Mouse (Mus musculus) stomach, embryonic 14.5 days (tissue): ENCODE results near the gene Fam214a. TPM values are rescaled to one million over a fixed set of nuclear protein-coding genes. Genes with fewer than 3 reads are reported as not detected.

Source experiments
- ATAC-seq: fragments of 200-750 bp; cut with Nextera tagmentation; 2 replicates; pipeline ENCODE4 v1.8.0; 2017; ENCODE audit warnings: low read depth, moderate TSS enrichment; ENCODE audit not compliant: insufficient number of reproducible peaks, insufficient read depth, low FRiP score
- H3K27ac ChIP-seq: fragments of 300-500 bp; sonication (generic); 2 replicates; pipeline ENCODE4 v1.5.1; 2014; ENCODE audit warnings: mild to moderate bottlenecking, low read length, moderate library complexity, mixed read lengths
- H3K27me3 ChIP-seq: fragments of 300-500 bp; sonication (generic); 2 replicates; pipeline ENCODE4 v1.6.1; 2014; ENCODE audit warnings: low read length, control low read depth, mixed read lengths; ENCODE audit not compliant: control insufficient read depth, insufficient read depth
- H3K36me3 ChIP-seq: fragments of 300-500 bp; sonication (generic); 2 replicates; pipeline ENCODE4 v1.6.1; 2014; ENCODE audit warnings: mild to moderate bottlenecking, control low read depth, low read length, moderate library complexity, mixed read lengths; ENCODE audit not compliant: control insufficient read depth, insufficient read depth
- H3K4me1 ChIP-seq: fragments of 300-500 bp; sonication (generic); 2 replicates; pipeline ENCODE4 v1.6.1; 2014; ENCODE audit warnings: low read length, control low read depth, mixed read lengths; ENCODE audit not compliant: control insufficient read depth, insufficient read depth
- H3K4me2 ChIP-seq: fragments of 300-500 bp; sonication (generic); replicated peaks from 2 replicates; pipeline ENCODE4 v1.6.1; 2014; ENCODE audit warnings: low read depth, low read length, control low read depth
- H3K4me3 ChIP-seq: fragments of 300-500 bp; sonication (generic); 2 replicates; pipeline ENCODE4 v1.5.1; 2014; ENCODE audit warnings: low read depth, low read length, control low read depth
- H3K9ac ChIP-seq: fragments of 300-500 bp; sonication (generic); replicated peaks from 2 replicates; pipeline ENCODE4 v1.6.1; 2014; ENCODE audit warnings: low read depth, mild to moderate bottlenecking, control low read depth, low read length, moderate library complexity, mixed read lengths
- H3K9me3 ChIP-seq: fragments of 300-500 bp; sonication (generic); 2 replicates; pipeline ENCODE4 v1.6.1; 2016; ENCODE audit warnings: low read depth, low read length, control low read depth; ENCODE audit not compliant: control insufficient read depth
- WGBS: fragments of 180-500 bp; shearing (Covaris S2); extraction: QIAGEN DNeasy Blood & Tissue Kit; methylation state at CpG from one replicate; pipeline ENCODE4 v1.1.7; 2014; 5-methylcytosine and 5-hydroxymethylcytosine counted together
- polyA plus RNA-seq: library from polyadenylated mRNA; unstranded; fragments of >200 nt; fragmentation: Nextera tagmentation; extraction: Ambion mirVana; gene quantifications from 2 replicates; pipeline ENCODE4 v1.2.1, GENCODE M21; 2014

Gene Fam214a
- polyA plus RNA-seq, 1 experiment from 2014 or later, result 15.0 TPM

DNA sequence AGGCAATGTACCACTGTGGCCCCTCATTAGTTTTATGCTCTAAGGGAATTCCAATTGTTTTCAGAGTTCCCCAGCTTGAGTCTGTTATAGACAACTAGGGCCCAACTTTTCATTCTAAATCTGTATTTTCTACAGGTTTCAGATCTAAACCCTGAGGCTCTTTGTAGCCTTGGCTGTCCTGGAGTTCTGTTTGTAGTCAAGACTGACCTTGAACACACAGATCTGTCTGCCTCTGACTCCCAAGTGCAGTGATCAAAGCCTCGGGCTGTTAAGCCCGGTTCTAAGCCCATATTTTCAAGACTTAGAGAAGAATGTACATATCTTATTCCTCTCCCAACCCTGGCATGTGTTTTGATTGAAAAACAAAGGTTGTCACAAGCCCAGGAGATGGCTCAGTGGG, 1.7 kb downstream of the Fam214a start:
- H3K4me2 ChIP-seq, result no peak overlapping the region
- WGBS, result 81% methylated on average over 2 of the region's 2 CpGs

DNA sequence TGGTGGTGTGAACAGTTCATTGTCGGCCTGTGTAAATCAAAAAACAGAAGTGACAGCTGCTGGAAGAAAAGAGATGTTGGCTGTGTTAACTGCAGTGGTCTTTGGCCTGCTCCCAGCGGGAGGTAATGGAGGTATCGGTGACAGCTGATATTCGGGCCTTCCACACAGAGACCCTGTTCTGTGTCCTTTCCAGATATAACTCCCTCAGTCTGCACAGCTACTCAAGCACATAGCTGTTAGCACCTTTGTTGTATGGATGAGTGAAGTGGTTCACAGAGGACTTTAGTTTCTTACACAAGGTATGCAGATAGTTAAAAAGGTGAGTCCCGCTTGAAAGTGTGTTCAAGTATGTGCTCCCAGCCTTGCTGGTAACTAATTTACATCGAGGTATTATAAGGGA, 7.9 kb downstream of the Fam214a start:
- Histone ChIP-seq H3K4me1 (no peaks in the 10 kb centered on the region), H3K27me3 (no peaks in the 10 kb centered on the region), H3K9me3 (no peaks in the 10 kb centered on the region), H3K4me2 (no peak overlapping the region), H3K9ac (no peak overlapping the region), H3K27ac (no peak overlapping the region), H3K36me3 (no peaks in the 10 kb centered on the region; the same call in 1 of the 2 replicates), H3K4me3 (no peak overlapping the region)
- 76% methylated on average over 6 of the region's 6 CpGs for WGBS
- ATAC-seq, result no peak

More for the DNA sequence above, 1.7 kb downstream of the Fam214a start:
- no peaks in the 10 kb centered on the region for H3K27me3 ChIP-seq
- H3K4me1 ChIP-seq, result peaks cover 10% of the 10 kb centered on the region; the same call in 1 of the 2 replicates
- no peak overlapping the region for H3K9ac ChIP-seq
- ATAC-seq, result no peak
- H3K9me3 ChIP-seq, result no peaks in the 10 kb centered on the region
- no peak overlapping the region for H3K27ac ChIP-seq
- H3K4me3 ChIP-seq, result no peak overlapping the region
- H3K36me3 ChIP-seq, result no peaks in the 10 kb centered on the region; the same call in 1 of the 2 replicates

DNA sequence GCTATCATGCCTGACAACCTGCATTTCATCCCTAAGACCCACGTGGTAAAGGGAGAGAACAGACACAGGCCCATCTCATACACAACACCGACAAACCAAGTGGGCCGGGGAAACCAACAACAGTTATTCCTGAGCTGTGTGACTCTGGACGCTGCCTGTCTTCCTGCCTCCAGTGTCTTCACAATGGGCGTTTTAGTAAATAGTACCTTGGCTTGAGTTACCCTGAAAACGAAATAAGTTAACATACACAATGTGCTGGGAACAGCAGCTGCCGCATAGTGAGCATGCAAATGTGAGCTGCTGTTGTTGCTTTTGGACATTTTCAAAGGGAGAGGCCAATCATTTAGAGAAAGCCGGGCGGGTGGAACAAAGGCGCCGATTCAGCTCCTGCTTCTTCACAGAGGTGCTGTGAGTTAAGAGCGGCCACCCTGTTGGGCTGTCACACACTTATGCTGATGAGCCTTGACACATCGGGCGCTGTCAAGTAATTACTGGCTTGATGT, 8.4 kb downstream of the Fam214a start:
- no peak overlapping the region for H3K4me3 ChIP-seq
- H3K27ac ChIP-seq, result no peak overlapping the region
- H3K9me3 ChIP-seq, result no peaks in the 10 kb centered on the region
- H3K9ac ChIP-seq, result no peak overlapping the region
- ATAC-seq, result no peak
- no peaks in the 10 kb centered on the region; the same call in 1 of the 2 replicates for H3K36me3 ChIP-seq
- no peaks in the 10 kb centered on the region for H3K4me1 ChIP-seq
- H3K4me2 ChIP-seq, result no peak overlapping the region
- H3K27me3 ChIP-seq, result no peaks in the 10 kb centered on the region
- 29% methylated on average over 14 of the region's 14 CpGs for WGBS

DNA sequence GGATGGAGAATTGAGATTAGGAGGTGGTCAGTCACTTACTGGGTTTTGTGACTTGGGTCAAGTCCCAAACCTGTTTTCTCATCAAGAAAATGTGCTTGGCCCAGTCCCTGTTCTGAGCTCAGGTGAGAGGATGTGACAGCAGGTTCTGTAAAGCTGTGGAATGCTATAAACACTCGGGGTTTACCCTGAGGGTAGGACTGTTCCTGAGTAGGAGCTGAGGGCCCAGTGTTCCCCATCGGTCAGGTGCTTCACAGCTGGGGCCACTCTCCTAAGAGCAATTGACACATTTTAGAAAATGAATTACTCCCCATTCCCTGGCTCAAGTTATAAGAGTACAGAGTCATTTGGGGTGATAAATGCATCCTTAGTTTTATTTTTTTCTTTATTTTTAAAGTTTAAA, 11.3 kb downstream of the Fam214a start:
- Histone ChIP-seq H3K9ac (no peak overlapping the region), H3K4me3 (no peak overlapping the region), H3K36me3 (no peaks in the 10 kb centered on the region), H3K27me3 (no peaks in the 10 kb centered on the region), H3K4me2 (no peak overlapping the region), H3K4me1 (no peaks in the 10 kb centered on the region), H3K27ac (no peak overlapping the region), H3K9me3 (no peaks in the 10 kb centered on the region)
- ATAC-seq, result no peak
- WGBS, result 63% methylated on average over 2 of the region's 2 CpGs

DNA sequence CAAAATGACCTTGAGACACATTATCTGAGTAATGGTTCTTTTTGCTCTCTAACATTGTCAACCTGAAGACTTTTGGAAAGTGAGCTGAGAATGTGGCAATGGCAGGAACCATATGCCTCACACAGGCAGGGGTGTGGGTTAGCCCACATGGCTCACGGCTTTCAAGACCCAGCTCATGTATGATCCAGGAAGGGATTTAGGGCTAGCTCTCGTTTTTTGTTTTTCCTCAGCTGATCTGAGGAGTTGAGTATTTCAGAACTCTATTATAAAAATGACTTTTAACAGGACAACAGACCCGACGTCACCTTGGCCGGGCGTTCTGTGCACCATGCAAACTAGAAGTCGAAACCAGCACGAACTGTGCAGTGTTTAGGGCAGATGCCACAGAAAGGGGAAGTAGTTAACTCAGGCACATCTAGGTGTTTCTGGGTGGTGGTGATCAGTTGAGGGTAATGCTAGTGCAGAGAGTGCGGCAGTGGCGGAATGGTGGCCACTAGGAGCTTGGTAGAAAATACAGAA, 12.2 kb downstream of the Fam214a start:
- Histone ChIP-seq H3K36me3 (no peaks in the 10 kb centered on the region), H3K9me3 (no peaks in the 10 kb centered on the region), H3K4me2 (no peak overlapping the region), H3K27me3 (no peaks in the 10 kb centered on the region), H3K27ac (no peak overlapping the region), H3K4me3 (no peak overlapping the region), H3K9ac (no peak overlapping the region), H3K4me1 (no peaks in the 10 kb centered on the region)
- ATAC-seq, result no peak
- WGBS, result 89% methylated on average over 10 of the region's 10 CpGs

DNA sequence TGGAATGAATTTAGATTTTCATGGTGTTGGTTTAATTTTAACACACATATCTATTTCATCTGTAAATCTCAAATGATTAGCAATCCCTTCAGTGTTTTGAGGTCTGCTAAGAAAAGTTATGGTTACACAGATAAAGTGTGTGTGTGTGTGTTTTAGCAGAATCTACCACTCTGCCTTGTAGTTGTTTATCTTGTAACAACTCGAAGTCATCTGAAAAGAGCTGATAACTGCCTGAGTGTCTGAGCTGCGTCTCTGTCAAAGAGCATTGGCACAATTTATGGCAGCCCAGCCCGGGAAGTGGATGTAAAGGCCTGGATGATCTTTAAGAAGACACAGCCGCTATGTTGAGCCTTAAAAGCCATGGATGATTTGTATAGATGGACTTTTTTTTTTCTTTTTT, 13.5 kb downstream of the Fam214a start:
- Histone ChIP-seq H3K9ac (no peak overlapping the region), H3K9me3 (no peaks in the 10 kb centered on the region), H3K4me2 (no peak overlapping the region), H3K27me3 (no peaks in the 10 kb centered on the region), H3K4me3 (no peak overlapping the region), H3K4me1 (no peaks in the 10 kb centered on the region), H3K27ac (no peak overlapping the region), H3K36me3 (no peaks in the 10 kb centered on the region)
- 41% methylated on average over 4 of the region's 4 CpGs for WGBS
- ATAC-seq, result no peak

DNA sequence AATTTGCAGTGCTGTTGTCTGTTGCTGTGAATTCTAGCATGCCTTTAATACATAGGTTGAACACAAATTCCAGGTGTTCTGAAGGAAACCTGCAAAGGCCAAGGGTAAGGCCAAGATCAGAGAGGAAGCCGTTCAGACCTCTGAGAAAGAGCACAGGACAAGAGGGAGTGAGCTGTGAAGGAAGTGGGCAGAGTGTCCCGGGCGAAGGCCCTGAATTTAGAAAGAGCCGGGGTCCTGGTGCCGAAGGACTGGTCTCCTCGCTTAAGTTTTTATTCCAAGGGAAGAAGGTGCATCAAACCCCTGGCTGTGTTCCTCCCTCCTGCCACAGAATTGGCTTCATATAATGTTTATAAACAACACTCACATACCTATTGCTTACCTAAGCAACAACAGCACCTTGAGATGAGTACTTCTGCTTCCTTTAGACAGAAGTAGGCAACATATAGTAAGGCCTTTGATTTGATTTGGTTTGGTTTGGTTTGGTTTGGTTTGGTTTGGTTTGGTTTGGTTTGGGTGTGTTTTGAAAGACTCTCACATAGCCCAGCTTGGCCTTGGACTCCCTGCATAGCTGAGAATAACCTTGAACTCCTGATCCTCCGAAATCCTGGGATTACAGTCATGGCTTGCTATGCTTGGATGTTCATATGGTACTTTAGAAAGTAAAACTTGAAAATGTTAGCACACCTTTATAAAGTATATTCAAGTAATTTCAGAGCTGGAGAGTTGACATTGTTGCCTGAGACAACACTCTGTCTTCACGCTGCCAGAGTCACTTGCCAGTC, 16.2 kb downstream of the Fam214a start:
- no peaks in the 10 kb centered on the region for H3K27me3 ChIP-seq
- H3K27ac ChIP-seq, result no peak overlapping the region
- no peaks in the 10 kb centered on the region for H3K36me3 ChIP-seq
- 89% methylated on average over 8 of the region's 8 CpGs for WGBS
- no peak overlapping the region for H3K4me2 ChIP-seq
- H3K9ac ChIP-seq, result no peak overlapping the region
- no peaks in the 10 kb centered on the region for H3K4me1 ChIP-seq
- H3K4me3 ChIP-seq, result no peak overlapping the region
- ATAC-seq, result no peak
- H3K9me3 ChIP-seq, result no peaks in the 10 kb centered on the region

DNA sequence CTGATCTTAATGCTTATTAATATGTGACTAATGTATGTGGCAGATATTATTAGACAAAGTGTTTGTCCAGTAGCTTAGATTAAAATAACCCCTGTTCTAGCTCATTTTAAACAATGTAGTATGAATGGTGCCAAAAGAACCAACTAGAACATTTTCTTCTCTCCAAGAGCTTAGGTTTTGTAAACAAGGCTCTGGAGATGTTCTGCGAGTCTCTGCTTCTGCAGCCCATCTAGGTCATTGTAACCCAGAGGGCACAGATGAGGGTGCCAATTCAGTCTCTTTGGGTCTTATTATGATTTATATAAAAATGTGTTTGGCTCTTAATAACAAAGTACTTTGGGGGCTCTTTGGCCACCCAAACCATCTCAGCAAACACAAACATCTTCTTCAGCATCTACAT, 17.9 kb downstream of the Fam214a start:
- H3K9ac ChIP-seq, result no peak overlapping the region
- H3K4me2 ChIP-seq, result no peak overlapping the region
- no peak for ATAC-seq
- H3K4me3 ChIP-seq, result no peak overlapping the region
- H3K36me3 ChIP-seq, result no peaks in the 10 kb centered on the region
- WGBS, result 66% methylated on average over 1 of the region's 1 CpGs
- no peaks in the 10 kb centered on the region for H3K27me3 ChIP-seq
- H3K27ac ChIP-seq, result no peak overlapping the region
- H3K9me3 ChIP-seq, result no peaks in the 10 kb centered on the region
- H3K4me1 ChIP-seq, result peaks cover 14% of the 10 kb centered on the region; the same call in 1 of the 2 replicates
